Mouse (Mus musculus): ENCODE measurements around the gene Tspan13. TPM values are rescaled to one million over a fixed set of nuclear protein-coding genes. Genes with fewer than 3 reads are reported as not detected.
A peak's percentile ranks its signal among the peaks of the same experiment; 100 is the strongest.

Gene Tspan13
- total RNA-seq, 2 experiments from 2014 or later: 192 to 206 TPM

GRCm38 (mm10) chr12:36036121-36036520 is 6.2 kb downstream of the Tspan13 start:
- DNase-seq (ENCODE audit: low spot score in 2 of 2): no peak
- intact Hi-C loops (cut with DNase I): no loop called here

- DNase-seq (ENCODE audit: low spot score in 2 of 2): no peak
- intact Hi-C loops (cut with DNase I): no loop called here
These were observed 6.8 kb downstream of the Tspan13 start for GRCm38 (mm10) chr12:36035501-36035900.

GRCm38 (mm10) chr12:36032419-36032818 is 9.9 kb downstream of the Tspan13 start:
- DNase-seq (ENCODE audit: low spot score in 2 of 2): no peak
- intact Hi-C loops (cut with DNase I): no loop called here

DNA sequence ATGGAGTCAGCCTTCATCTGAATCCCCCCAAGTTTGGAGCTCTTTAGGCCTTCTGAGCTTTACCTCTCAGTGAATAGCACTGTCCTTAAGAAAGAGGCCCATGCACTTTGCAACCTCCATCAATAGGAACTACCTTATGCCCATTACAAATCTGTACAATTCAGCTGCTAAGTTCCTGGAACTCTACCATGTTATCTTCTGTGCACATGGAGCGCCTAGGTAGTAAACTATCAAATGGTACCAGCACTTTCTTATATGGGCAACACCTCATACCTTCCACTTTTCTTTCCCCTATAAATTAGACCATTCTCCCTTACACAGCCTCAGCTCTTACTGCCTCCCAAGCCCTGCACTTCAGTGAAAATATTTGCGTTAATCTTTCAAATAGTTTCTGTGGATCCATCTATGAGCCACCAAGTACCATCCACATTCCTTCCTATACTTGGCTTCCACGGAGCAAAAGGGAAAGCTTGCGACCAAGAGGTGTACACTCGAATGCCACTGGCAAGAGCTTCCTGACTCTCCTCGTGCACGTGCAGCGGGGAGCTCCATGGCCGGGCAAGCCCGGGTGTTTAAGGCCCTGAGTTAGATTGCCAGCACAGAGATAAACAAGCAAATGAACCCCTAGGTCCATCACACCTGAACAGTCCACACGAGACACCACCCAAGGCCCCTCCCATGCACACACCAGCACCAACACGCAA is 11.5 kb downstream of the Tspan13 start:
- DNase-seq (ENCODE audit: low spot score in 2 of 2): no peak
- intact Hi-C loops (cut with DNase I): no loop called here

DNA sequence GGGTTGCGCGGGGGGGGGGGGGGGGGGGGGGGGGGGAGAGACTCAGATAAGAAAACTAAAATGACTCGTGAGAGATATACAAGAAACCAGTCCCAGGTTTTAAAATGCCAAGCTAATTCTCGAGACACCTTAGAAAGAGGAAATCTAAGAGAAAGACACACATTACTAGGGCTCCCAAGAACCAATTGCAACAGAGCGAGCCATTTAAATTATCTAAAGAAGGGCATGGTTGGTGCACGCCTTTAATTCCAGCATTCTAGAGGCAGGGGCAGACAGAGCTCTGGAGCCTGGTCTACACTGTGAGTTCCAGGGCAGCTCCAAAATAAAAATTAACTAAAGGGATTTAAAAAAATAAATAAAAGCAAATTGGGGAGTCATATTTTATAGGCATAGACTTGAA is 12.6 kb downstream of the Tspan13 start:
- intact Hi-C loops (cut with DNase I): no loop called here
- no peak for DNase-seq (ENCODE audit: low spot score in 2 of 2)

DNA sequence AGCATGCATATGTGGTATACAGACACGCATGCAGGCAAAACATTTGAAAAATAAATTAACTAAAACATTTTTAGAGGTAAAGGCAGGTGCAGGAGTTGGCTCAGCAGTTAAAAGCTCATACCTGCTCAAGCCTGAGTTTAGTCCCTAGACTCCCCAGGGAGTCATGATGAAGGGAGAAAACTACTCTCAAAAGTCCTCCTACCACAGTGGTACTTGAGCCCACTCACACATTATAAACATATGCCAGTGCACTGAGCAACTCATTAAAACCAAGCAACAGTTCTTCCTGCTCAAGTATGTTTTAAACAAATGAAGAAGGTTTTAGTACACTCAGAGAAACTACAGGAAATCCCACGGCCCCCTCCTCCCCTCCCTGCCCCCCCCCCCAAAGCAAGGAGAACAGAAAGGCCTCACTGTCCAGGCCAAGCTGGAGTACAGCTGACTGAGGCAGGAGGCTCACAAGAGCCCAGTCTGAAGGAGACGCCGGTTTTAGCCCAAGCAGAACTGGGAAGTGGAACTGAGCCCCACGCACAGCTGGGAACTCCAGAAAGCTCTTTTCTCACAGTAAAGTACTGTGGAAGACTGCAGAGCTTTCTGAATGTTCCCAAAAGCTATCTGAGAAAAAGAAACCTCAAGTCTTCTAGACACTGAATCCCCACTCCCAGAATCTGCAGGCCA is 13.2 kb downstream of the Tspan13 start:
- intact Hi-C loops (cut with DNase I): no loop called here
- DNase-seq (ENCODE audit: low spot score in 2 of 2): peak; percentile 41 to 50

- intact Hi-C loops (cut with DNase I): no loop called here
- peak in 1 of 2 experiments; percentile 26 for DNase-seq (ENCODE audit: low spot score in 2 of 2)
These were observed 15.1 kb downstream of the Tspan13 start for GRCm38 (mm10) chr12:36027171-36027570.

DNA sequence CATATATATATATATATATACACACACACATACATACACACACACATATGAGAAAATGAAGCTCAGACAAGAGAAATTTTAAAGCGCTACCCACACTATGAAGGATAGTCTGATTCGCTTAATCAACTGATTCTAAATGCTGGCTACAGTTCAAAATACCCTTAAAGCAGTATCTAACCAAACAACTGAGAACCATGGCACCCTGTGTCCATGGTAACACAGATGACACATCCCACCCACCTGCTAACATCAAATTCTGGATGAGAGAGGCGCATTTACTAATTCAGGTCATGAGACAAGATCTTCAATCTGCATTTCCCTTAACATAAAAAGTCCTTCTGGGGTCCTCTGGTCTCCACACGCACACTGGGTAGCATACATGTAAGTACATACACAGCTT is 16.2 kb downstream of the Tspan13 start:
- intact Hi-C loops (cut with DNase I): no loop called here
- no peak for DNase-seq (ENCODE audit: low spot score in 2 of 2)

DNA sequence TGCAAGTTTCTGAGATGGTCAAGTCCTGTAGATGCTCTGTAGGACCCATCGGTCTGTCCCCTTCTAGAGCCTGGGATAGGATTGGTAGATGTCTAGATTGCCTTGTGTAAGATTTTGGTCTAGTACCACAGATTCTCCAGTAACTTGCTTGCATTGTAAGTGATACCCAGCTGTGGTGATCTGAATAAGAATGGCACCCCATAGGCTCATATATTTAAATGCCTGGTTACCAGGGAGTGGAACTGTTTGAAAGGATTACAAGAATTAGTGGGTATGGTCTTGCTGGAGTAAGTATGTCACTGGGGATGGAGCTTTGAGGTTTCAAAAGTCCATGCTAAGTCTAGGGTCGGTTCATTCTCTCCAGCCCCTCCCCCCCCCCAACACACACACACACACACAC is 21.6 kb downstream of the Tspan13 start:
- intact Hi-C loops (cut with DNase I): no loop called here
- no peak for DNase-seq (ENCODE audit: low spot score in 2 of 2)

DNA sequence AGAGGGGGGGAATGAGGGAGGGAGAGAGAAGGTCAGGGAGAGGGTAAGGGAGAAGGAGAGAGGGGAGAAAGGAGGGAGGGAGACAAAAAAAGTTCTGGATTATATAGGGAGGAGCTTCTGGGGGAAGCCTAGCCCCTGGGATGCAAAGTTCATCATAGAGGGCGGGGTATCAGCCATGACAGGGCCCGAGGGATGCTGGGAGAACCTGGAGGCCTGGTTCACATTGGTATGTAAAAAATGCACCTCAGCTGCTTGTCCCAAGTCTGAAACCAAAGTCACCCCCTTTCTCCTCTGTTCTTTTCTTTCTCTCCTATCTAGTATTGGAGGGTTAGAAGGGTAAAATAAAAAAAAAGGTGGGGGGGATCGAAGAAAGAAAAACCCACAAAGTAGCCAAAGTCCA is 22.2 kb downstream of the Tspan13 start:
- intact Hi-C loops (cut with DNase I): no loop called here
- no peak for DNase-seq (ENCODE audit: low spot score in 2 of 2)

DNA sequence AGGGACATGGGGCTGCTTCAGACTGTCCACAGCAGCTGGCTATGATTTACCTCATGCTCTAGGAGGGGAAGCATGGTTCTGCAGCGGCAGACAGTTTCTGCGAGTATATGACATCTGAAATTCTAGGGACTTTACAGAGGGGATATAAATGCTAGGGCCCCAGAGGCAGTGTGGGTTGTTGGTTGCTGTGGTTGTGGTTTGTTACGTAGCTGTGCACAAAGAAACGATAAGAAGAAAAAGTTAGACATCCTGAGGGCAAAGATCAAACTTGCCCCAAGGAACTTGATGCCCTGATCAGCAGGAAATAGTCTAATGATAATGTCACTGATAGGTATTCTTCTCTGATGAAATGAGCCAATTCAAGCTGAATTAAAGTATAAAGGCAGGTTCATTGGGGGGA is 22.7 kb downstream of the Tspan13 start:
- intact Hi-C loops (cut with DNase I): no loop called here
- DNase-seq (ENCODE audit: low spot score in 2 of 2): no peak

DNA sequence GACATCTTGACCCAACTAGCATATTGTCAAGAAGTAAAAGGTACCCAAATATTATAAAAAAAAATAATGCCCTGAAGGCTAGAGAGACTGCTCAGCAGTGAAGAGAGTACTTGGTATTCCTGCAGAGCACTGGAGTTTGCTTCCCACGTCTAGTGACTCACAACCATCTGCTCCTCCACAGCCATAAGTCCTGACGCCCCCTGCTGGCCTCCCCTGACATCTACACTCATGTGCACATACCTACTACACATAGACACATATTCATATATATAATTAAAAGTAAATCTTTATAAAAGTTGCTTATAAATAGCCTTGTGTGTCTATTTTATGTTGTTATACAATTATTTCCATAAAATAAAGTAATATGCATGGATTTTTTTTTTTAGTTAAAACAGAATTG is 24.5 kb downstream of the Tspan13 start:
- no peak for DNase-seq (ENCODE audit: low spot score in 2 of 2)
- intact Hi-C loops (cut with DNase I): no loop called here

- intact Hi-C loops (cut with DNase I): no loop called here
- DNase-seq (ENCODE audit: low spot score in 2 of 2): no peak
These were observed 28.9 kb downstream of the Tspan13 start for GRCm38 (mm10) chr12:36013216-36013910.

- no peak for DNase-seq (ENCODE audit: low spot score in 2 of 2)
- intact Hi-C loops (cut with DNase I): no loop called here
These were observed 33.8 kb downstream of the Tspan13 start for GRCm38 (mm10) chr12:36008364-36009047.

- intact Hi-C loops (cut with DNase I): no loop called here
- no peak for DNase-seq (ENCODE audit: low spot score in 2 of 2)
These were observed 34.7 kb downstream of the Tspan13 start for GRCm38 (mm10) chr12:36007581-36007980.

DNA sequence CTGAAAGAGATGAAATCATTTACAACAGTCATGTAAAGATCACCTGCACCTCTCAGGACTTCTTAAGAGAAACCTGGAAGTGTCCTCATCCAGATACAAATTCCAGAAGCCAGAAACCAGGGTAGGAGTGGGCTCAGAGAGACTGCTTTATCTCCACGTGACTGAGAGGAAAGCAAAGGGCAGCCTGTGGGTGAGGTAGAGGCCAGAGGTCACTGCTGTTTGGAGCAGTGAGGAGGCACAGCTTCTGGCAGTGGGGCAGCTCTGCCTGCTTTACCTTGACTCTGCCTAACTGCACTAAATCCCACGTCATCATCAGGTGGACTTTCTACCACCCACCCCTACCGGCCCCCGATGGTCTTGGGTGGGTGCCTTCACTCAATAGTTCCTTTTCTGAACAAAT is 37.6 kb downstream of the Tspan13 start:
- intact Hi-C loops (cut with DNase I): no loop called here
- no peak for DNase-seq (ENCODE audit: low spot score in 2 of 2)

- DNase-seq (ENCODE audit: low spot score in 2 of 2): no peak
- intact Hi-C loops (cut with DNase I): loop anchor here (10.0 kb wide), 1 partner anchor 101 kb away; no protein-coding TSS in a partner anchor
These were observed 46.5 kb downstream of the Tspan13 start for GRCm38 (mm10) chr12:35995799-35996198.

DNA sequence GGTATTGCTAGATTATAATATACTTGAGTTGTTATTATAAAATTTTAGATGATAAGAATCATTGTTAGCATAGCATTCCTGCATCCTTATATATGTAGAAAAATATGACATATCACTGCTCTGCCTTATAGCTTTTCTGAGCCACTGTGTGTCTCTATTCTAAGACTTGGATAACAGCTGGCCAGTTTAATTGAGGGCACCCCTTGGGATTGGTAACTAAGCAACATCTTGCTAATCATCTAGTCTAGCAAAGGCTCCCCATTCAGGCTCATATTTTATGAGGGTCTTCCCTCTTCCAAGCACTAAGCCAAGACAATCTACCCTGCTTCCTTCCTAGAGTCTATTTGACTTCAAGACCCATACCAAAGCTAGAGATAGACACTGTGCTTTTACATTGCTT is 48.2 kb downstream of the Tspan13 start:
- DNase-seq (ENCODE audit: low spot score in 2 of 2): no peak
- intact Hi-C loops (cut with DNase I): loop anchor here (10.0 kb wide), 1 partner anchor 99 kb away; no protein-coding TSS in a partner anchor

- no peak for DNase-seq (ENCODE audit: low spot score in 2 of 2)
These were observed 48.7 kb downstream of the Tspan13 start for GRCm38 (mm10) chr12:35993583-35993982.

GRCm38 (mm10) chr12:35992711-35993110 is 49.6 kb downstream of the Tspan13 start, which contains the start of gene Agr2:
Gene Agr2 (plus strand): TSS chr12:35992907.
- no peak for DNase-seq (ENCODE audit: low spot score in 2 of 2)
- intact Hi-C loops (cut with DNase I): loop anchor here (10.0 kb wide), 1 partner anchor 98 kb away; no protein-coding TSS in a partner anchor

More at GRCm38 (mm10) chr12:35993583-35993982, 48.7 kb downstream of the Tspan13 start:
- intact Hi-C loops (cut with DNase I): loop anchor here (10.0 kb wide), 1 partner anchor 99 kb away; no protein-coding TSS in a partner anchor
